Mouse (Mus musculus): ENCODE measurements at regions not wholly inside any gene's neighbourhood (a gene's known extent, or its start where the extent isn't known, plus 50 kb on each side); places are given as distances from the start of the nearest gene placed in this dataset.

- H3K4me2 ChIP-seq, result no peak overlapping the region
- H3K9ac ChIP-seq, result no peak overlapping the region
- H3K4me3 ChIP-seq, result no peak overlapping the region
- no peaks in the 10 kb centered on the region for H3K36me3 ChIP-seq (ENCODE audit: poor library complexity, severe bottlenecking)
- 90% methylated on average over 10 of the region's 10 CpGs for WGBS
- H3K4me1 ChIP-seq, result no peaks in the 10 kb centered on the region
- H3K27me3 ChIP-seq, result no peaks in the 10 kb centered on the region
- no peaks in the 10 kb centered on the region for H3K9me3 ChIP-seq (replicated peaks)
- ATAC-seq, result no peak
- no peak overlapping the region for H3K27ac ChIP-seq
Observed at GRCm38 (mm10) chr16:24050856-24051640, 62.4 kb upstream of the Bcl6 start.

GRCm38 (mm10) chr16:24043779-24044178 lies 55.1 kb upstream of the Bcl6 start:
- Histone ChIP-seq H3K4me2 (no peak overlapping the region), H3K9ac (no peak overlapping the region), H3K36me3 (ENCODE audit: poor library complexity, severe bottlenecking) (no peaks in the 10 kb centered on the region), H3K27me3 (no peaks in the 10 kb centered on the region), H3K4me3 (no peak overlapping the region), H3K4me1 (no peaks in the 10 kb centered on the region), H3K27ac (no peak overlapping the region), H3K9me3 (replicated peaks) (no peaks in the 10 kb centered on the region)
- WGBS, result 88% methylated on average over 4 of the region's 4 CpGs
- ATAC-seq, result no peak

- Histone ChIP-seq H3K4me1 (no peaks in the 10 kb centered on the region), H3K36me3 (ENCODE audit: poor library complexity, severe bottlenecking) (no peaks in the 10 kb centered on the region), H3K4me2 (no peak overlapping the region), H3K4me3 (no peak overlapping the region), H3K9ac (no peak overlapping the region), H3K27me3 (no peaks in the 10 kb centered on the region), H3K27ac (no peak overlapping the region), H3K9me3 (replicated peaks) (no peaks in the 10 kb centered on the region)
- 87% methylated on average over 3 of the region's 3 CpGs for WGBS
- ATAC-seq, result no peak
Observed at GRCm38 (mm10) chr16:24042977-24043376, 54.3 kb upstream of the Bcl6 start.

- 90% methylated on average over 2 of the region's 2 CpGs for WGBS
- H3K27ac ChIP-seq, result no peak overlapping the region
- ATAC-seq, result no peak
- H3K9ac ChIP-seq, result no peak overlapping the region
- H3K27me3 ChIP-seq, result no peaks in the 10 kb centered on the region
- no peaks in the 10 kb centered on the region for H3K9me3 ChIP-seq (replicated peaks)
- H3K4me1 ChIP-seq, result no peaks in the 10 kb centered on the region
- no peak overlapping the region for H3K4me2 ChIP-seq
- H3K4me3 ChIP-seq, result no peak overlapping the region
- H3K36me3 ChIP-seq (ENCODE audit: poor library complexity, severe bottlenecking), result no peaks in the 10 kb centered on the region
Observed at GRCm38 (mm10) chr16:24042216-24042615, 53.6 kb upstream of the Bcl6 start.

GRCm38 (mm10) chr16:24041403-24041802 lies 52.8 kb upstream of the Bcl6 start:
- H3K36me3 ChIP-seq (ENCODE audit: poor library complexity, severe bottlenecking), result no peaks in the 10 kb centered on the region
- H3K9ac ChIP-seq, result no peak overlapping the region
- 87% methylated on average over 2 of the region's 2 CpGs for WGBS
- H3K4me3 ChIP-seq, result no peak overlapping the region
- H3K4me2 ChIP-seq, result no peak overlapping the region
- ATAC-seq, result no peak
- H3K4me1 ChIP-seq, result no peaks in the 10 kb centered on the region
- no peak overlapping the region for H3K27ac ChIP-seq
- no peaks in the 10 kb centered on the region for H3K9me3 ChIP-seq (replicated peaks)
- no peaks in the 10 kb centered on the region for H3K27me3 ChIP-seq

- no peaks in the 10 kb centered on the region for H3K27me3 ChIP-seq
Observed at GRCm38 (mm10) chr16:24039765-24040164, 51.1 kb upstream of the Bcl6 start.

More at GRCm38 (mm10) chr16:24039765-24040164, 51.1 kb upstream of the Bcl6 start:
- no peak overlapping the region for H3K4me3 ChIP-seq
- no peaks in the 10 kb centered on the region for H3K9me3 ChIP-seq (replicated peaks)
- ATAC-seq, result no peak
- H3K9ac ChIP-seq, result no peak overlapping the region
- no peaks in the 10 kb centered on the region for H3K36me3 ChIP-seq (ENCODE audit: poor library complexity, severe bottlenecking)
- H3K4me1 ChIP-seq, result no peaks in the 10 kb centered on the region
- H3K4me2 ChIP-seq, result no peak overlapping the region
- H3K27ac ChIP-seq, result no peak overlapping the region
- WGBS, result 92% methylated on average over 4 of the region's 4 CpGs

Measured in forebrain, embryonic 13.5 days (tissue).